Mouse (Mus musculus) limb, embryonic 15.5 days (tissue): ENCODE measurements at regions not wholly inside any gene's neighbourhood (a gene's known extent, or its start where the extent isn't known, plus 50 kb on each side); places are given as distances from the start of the nearest gene placed in this dataset. TPM values are rescaled to one million over a fixed set of nuclear protein-coding genes. Genes with fewer than 3 reads are reported as not detected.
A peak's percentile ranks its signal among the peaks of the same experiment; 100 is the strongest.

Source experiments
- ATAC-seq: fragments of 200-750 bp; cut with Nextera tagmentation; 2 replicates; pipeline ENCODE4 v1.8.0; 2017; ENCODE audit warnings: low read depth, moderate TSS enrichment; ENCODE audit not compliant: insufficient number of reproducible peaks, low FRiP score, low TSS enrichment
- H3K27ac ChIP-seq: fragments of 300-500 bp; sonication (generic); 2 replicates; pipeline ENCODE4 v1.5.1; 2015; ENCODE audit warnings: moderate library complexity, mild to moderate bottlenecking, inconsistent platforms
- H3K27me3 ChIP-seq: fragments of 300-500 bp; sonication (generic); 2 replicates; pipeline ENCODE4 v1.6.1; 2015; ENCODE audit warnings: inconsistent platforms
- H3K36me3 ChIP-seq: fragments of 300-500 bp; sonication (generic); 2 replicates; pipeline ENCODE4 v1.6.1; 2015; ENCODE audit warnings: inconsistent platforms
- H3K4me1 ChIP-seq: fragments of 300-500 bp; sonication (generic); 2 replicates; pipeline ENCODE4 v1.6.1; 2015; ENCODE audit warnings: inconsistent platforms
- H3K4me2 ChIP-seq: fragments of 300-500 bp; sonication (generic); 2 replicates; pipeline ENCODE4 v1.6.1; 2015; ENCODE audit warnings: mild to moderate bottlenecking, inconsistent platforms
- H3K4me3 ChIP-seq: fragments of 300-500 bp; sonication (generic); 2 replicates; pipeline ENCODE4 v1.5.1; 2015; ENCODE audit warnings: mild to moderate bottlenecking, inconsistent platforms
- H3K9ac ChIP-seq: fragments of 300-500 bp; sonication (generic); 2 replicates; pipeline ENCODE4 v1.6.1; 2015; ENCODE audit warnings: inconsistent platforms
- H3K9me3 ChIP-seq: fragments of 300-500 bp; sonication (generic); 2 replicates; pipeline ENCODE4 v1.6.1; 2016; ENCODE audit warnings: inconsistent platforms
- WGBS: fragments of 180-500 bp; shearing (Covaris S2); methylation state at CpG from one replicate; pipeline ENCODE4 v1.1.7; 2015; 5-methylcytosine and 5-hydroxymethylcytosine counted together
- microRNA-seq: library from miRNA; unstranded; fragments of <30 nt; microRNA quantifications from one replicate; pipeline ENCODE4, GENCODE M21; 2016

DNA sequence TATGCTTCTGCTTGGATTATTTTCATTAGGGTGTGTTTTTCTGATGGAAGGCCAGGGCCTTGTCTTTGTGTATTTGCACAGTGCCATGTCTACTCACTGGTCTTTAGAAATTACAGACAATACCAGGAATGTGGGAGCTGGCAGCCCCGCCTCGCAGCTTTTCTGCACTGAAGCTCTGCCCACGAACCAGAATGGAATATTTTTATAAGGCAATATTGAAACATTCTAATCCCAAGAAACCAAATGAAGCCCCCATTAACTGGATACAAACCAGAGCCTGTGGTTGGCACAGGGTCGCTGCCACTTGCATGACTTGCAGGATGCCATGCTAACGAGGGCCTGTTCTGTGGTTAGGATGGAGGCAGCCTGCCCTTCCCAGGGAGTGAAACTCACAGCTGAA is 54.3 kb upstream of the Gm10320 start:
- H3K9ac ChIP-seq = no peak overlapping the region
- H3K4me1 ChIP-seq = peaks cover 23% of the 10 kb centered on the region
- no peaks in the 10 kb centered on the region for H3K36me3 ChIP-seq
- no peak overlapping the region for H3K4me3 ChIP-seq
- no peaks in the 10 kb centered on the region for H3K9me3 ChIP-seq
- no peak overlapping the region for H3K27ac ChIP-seq
- no peak overlapping the region for H3K4me2 ChIP-seq
- 0 out of 2 replicates have a peak, but pooled peaks cover 4% of the 10 kb centered on the region for H3K27me3 ChIP-seq
- 54% methylated on average over 5 of the region's 5 CpGs for WGBS
- ATAC-seq = no peak

DNA sequence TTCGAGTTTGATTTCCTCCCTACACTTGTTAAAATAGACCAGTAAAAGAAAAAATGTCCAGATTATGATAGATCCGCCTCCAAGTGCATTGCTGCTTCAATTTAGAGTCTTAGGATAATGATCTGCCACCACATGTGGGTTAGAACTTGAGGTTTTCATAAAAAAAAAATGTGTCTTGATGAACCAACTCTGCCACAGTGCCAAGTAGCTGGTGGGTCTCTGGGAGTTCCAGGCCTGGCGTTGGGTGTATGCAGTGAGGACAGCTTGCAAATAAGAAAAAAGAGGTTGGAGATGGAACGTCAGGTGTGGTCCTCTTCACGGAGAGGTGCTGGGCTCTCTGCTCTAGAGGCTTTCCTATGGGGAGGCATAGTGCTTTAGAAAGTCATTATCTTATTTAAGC is 53.6 kb upstream of the Gm10320 start:
- H3K9me3 ChIP-seq = no peaks in the 10 kb centered on the region
- H3K4me3 ChIP-seq = no peak overlapping the region
- 0 out of 2 replicates have a peak, but pooled peaks have one; percentile 11 for ATAC-seq
- H3K27me3 ChIP-seq = 0 out of 2 replicates have a peak, but pooled peaks cover 4% of the 10 kb centered on the region
- no peak overlapping the region for H3K4me2 ChIP-seq
- WGBS = 56% methylated on average over 5 of the region's 5 CpGs
- H3K36me3 ChIP-seq = no peaks in the 10 kb centered on the region
- H3K9ac ChIP-seq = no peak overlapping the region
- peaks cover 16% of the 10 kb centered on the region for H3K4me1 ChIP-seq
- H3K27ac ChIP-seq = no peak overlapping the region

DNA sequence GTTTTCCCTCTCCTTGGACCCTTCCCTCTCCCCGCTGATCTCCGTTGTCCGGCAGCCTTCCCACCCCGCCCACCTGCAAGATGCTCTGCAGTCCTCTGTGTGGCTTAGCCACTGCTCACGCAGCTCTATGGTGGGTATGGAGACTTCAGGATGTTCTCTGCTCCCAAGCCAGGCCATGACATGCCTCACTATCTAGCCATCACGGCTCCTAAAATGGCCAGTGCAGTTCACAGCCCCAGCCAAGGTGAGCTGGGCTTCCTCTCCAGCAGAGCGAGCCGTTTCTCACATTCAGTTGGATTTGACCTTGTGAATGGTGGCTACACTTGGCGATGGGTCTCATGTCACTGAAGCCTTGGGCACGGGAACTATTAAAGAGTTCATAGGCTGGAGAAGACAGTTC is 52.2 kb upstream of the Gm10320 start:
- Histone ChIP-seq H3K9me3 (no peaks in the 10 kb centered on the region), H3K27ac (no peak overlapping the region), H3K4me3 (no peak overlapping the region), H3K4me2 (no peak overlapping the region), H3K9ac (no peak overlapping the region), H3K36me3 (no peaks in the 10 kb centered on the region), H3K27me3 (no peaks in the 10 kb centered on the region), H3K4me1 (peaks cover 14% of the 10 kb centered on the region)
- 90% methylated on average over 10 of the region's 10 CpGs for WGBS
- no peak for ATAC-seq

Small RNA genes in the stretch of these regions (microRNA-seq; reads per million reads assigned to microRNA genes)
- gene Gm22698 = not detected
